Mouse (Mus musculus) embryonic facial prominence, embryonic 11.5 days (tissue): ENCODE data around the gene Slc16a1. TPM values are rescaled to one million over a fixed set of nuclear protein-coding genes. Genes with fewer than 3 reads are reported as not detected.

Experiments
- ATAC-seq: fragments of 200-750 bp; cut with Nextera tagmentation; replicated peaks from 2 replicates; pipeline ENCODE4 v1.8.0; 2017; ENCODE audit warnings: low read depth; ENCODE audit not compliant: insufficient number of reproducible peaks, low FRiP score, low TSS enrichment
- DNase-seq: peaks from one replicate; pipeline ENCODE4 v3.0.0-alpha.2; 2015; ENCODE audit warnings: low spot score
- H3K27ac ChIP-seq: fragments of 300-500 bp; sonication (generic); replicated peaks from 2 replicates; pipeline ENCODE4 v1.5.1; 2014; ENCODE audit warnings: mild to moderate bottlenecking, low read depth, low read length, control low read depth
- H3K27me3 ChIP-seq: fragments of 300-500 bp; sonication (generic); 2 replicates; pipeline ENCODE4 v1.6.1; 2014; ENCODE audit warnings: mild to moderate bottlenecking, low read length, moderate library complexity, mixed read lengths; ENCODE audit not compliant: control insufficient read depth, insufficient read depth
- H3K36me3 ChIP-seq: fragments of 300-500 bp; sonication (generic); replicated peaks from 2 replicates; pipeline ENCODE4 v1.6.1; 2014; ENCODE audit warnings: low read depth, mild to moderate bottlenecking, low read length, moderate library complexity, mixed read lengths; ENCODE audit not compliant: control insufficient read depth, insufficient read depth
- H3K4me1 ChIP-seq: fragments of 300-500 bp; sonication (generic); 2 replicates; pipeline ENCODE4 v1.6.1; 2014; ENCODE audit warnings: low read length, mixed read lengths; ENCODE audit not compliant: control insufficient read depth, insufficient read depth
- H3K4me2 ChIP-seq: fragments of 300-500 bp; sonication (generic); 2 replicates; pipeline ENCODE4 v1.6.1; 2014; ENCODE audit warnings: low read depth, mild to moderate bottlenecking, control low read depth, low read length, moderate library complexity
- H3K4me3 ChIP-seq: fragments of 300-500 bp; sonication (generic); 2 replicates; pipeline ENCODE4 v1.5.1; 2014; ENCODE audit warnings: low read depth, low read length, control low read depth
- H3K9ac ChIP-seq: fragments of 300-500 bp; sonication (generic); replicated peaks from 2 replicates; pipeline ENCODE4 v1.6.1; 2014; ENCODE audit warnings: mild to moderate bottlenecking, control low read depth, low read length
- H3K9me3 ChIP-seq: fragments of 300-500 bp; sonication (generic); replicated peaks from 2 replicates; pipeline ENCODE4 v1.6.1; 2016; ENCODE audit warnings: mild to moderate bottlenecking, low read length, inconsistent platforms, mixed read lengths; ENCODE audit not compliant: control insufficient read depth
- WGBS: fragments of 180-500 bp; shearing (Covaris S2); extraction: QIAGEN DNeasy Blood & Tissue Kit; methylation state at CpG from one replicate; pipeline ENCODE4 v1.1.7; 2014; 5-methylcytosine and 5-hydroxymethylcytosine counted together
- polyA plus RNA-seq: library from polyadenylated mRNA; unstranded; fragments of >200 nt; fragmentation: Nextera tagmentation; extraction: Ambion mirVana; gene quantifications from 2 replicates; pipeline ENCODE4 v1.2.1, GENCODE M21; 2014

Slc16a1 gene
- polyA plus RNA-seq, 1 experiment from 2014 or later, result 46.6 TPM

DNA sequence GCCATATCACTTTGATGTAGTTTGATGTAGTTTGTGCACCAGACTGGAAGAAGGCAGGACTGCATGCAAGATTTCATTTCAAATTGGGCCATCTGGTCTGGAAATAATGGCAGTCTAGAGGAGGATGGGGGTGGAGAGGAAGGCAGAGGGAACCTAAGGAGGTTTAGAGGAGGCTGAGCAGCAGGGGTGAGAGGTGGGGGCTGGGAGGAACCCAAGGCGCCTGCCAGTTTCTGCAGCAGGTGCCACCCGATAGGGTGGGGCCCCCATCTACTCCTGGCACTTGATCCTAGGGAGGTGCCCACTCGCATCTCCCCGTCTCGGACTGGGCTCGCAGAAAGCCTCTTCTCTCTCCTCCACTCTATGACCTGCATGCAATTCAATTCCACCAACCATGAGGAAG, 33.1 kb downstream of the Slc16a1 start:
- peaks cover 6% of the 10 kb centered on the region; the same call in 1 of the 2 replicates for H3K4me1 ChIP-seq
- H3K9me3 ChIP-seq, result no peaks in the 10 kb centered on the region
- H3K4me2 ChIP-seq, result no peak overlapping the region
- H3K27ac ChIP-seq, result no peak overlapping the region
- DNase-seq (no peak), ATAC-seq (no peak)
- no peaks in the 10 kb centered on the region for H3K27me3 ChIP-seq
- H3K36me3 ChIP-seq, result no peaks in the 10 kb centered on the region
- no peak overlapping the region for H3K4me3 ChIP-seq
- 64% methylated on average over 6 of the region's 6 CpGs for WGBS
- no peak overlapping the region for H3K9ac ChIP-seq

DNA sequence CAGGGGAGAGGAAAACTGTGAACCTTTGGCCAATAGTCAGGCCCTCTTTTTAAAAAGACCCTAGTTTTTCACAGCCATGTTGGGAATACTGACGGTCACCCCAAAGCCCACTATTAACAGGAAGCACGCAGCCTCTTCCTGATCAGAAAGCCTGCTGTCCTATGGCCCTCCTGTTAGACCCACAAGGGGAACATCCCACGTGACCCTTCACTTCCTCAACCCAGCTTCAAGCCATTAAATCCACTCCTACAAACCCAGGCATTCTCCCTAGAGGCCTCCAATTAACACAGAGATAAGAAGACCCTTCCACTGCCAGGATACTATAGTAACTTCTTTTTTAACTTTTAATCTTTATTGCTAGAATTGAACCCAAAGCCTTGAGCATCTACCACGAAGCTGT, 33.6 kb downstream of the Slc16a1 start:
- DNase-seq (no peak), ATAC-seq (no peak)
- Histone ChIP-seq H3K27ac (no peak overlapping the region), H3K27me3 (no peaks in the 10 kb centered on the region), H3K36me3 (no peaks in the 10 kb centered on the region), H3K4me3 (no peak overlapping the region), H3K4me2 (no peak overlapping the region), H3K9ac (no peak overlapping the region), H3K4me1 (peaks cover 6% of the 10 kb centered on the region; the same call in 1 of the 2 replicates), H3K9me3 (no peaks in the 10 kb centered on the region)
- 44% methylated on average over 4 of the region's 4 CpGs for WGBS

GRCm38 (mm10) chr3:104673642-104674328, 35.3 kb downstream of the Slc16a1 start:
- peaks cover 6% of the 10 kb centered on the region; the same call in 1 of the 2 replicates for H3K4me1 ChIP-seq
- H3K9ac ChIP-seq, result no peak overlapping the region; the same call in 1 of the 2 replicates
- 49% methylated on average over 4 of the region's 4 CpGs for WGBS
- no peak overlapping the region for H3K4me2 ChIP-seq
- no peaks in the 10 kb centered on the region for H3K36me3 ChIP-seq
- DNase-seq (no peak), ATAC-seq (no peak)
- H3K27me3 ChIP-seq, result no peaks in the 10 kb centered on the region
- no peak overlapping the region for H3K4me3 ChIP-seq
- H3K27ac ChIP-seq, result no peak overlapping the region
- H3K9me3 ChIP-seq, result no peaks in the 10 kb centered on the region

GRCm38 (mm10) chr3:104674329-104675220, 36.1 kb downstream of the Slc16a1 start:
- 14% methylated on average over 14 of the region's 14 CpGs for WGBS
- Histone ChIP-seq H3K4me2 (peak overlapping the region; percentile 67), H3K4me1 (peaks cover 6% of the 10 kb centered on the region; the same call in 1 of the 2 replicates), H3K36me3 (no peaks in the 10 kb centered on the region), H3K4me3 (peak overlapping the region; percentile 29), H3K27ac (no peak overlapping the region), H3K27me3 (no peaks in the 10 kb centered on the region), H3K9me3 (no peaks in the 10 kb centered on the region), H3K9ac (peak overlapping the region; percentile 23)
- DNase-seq (peak; percentile 21), ATAC-seq (no peak)

DNA sequence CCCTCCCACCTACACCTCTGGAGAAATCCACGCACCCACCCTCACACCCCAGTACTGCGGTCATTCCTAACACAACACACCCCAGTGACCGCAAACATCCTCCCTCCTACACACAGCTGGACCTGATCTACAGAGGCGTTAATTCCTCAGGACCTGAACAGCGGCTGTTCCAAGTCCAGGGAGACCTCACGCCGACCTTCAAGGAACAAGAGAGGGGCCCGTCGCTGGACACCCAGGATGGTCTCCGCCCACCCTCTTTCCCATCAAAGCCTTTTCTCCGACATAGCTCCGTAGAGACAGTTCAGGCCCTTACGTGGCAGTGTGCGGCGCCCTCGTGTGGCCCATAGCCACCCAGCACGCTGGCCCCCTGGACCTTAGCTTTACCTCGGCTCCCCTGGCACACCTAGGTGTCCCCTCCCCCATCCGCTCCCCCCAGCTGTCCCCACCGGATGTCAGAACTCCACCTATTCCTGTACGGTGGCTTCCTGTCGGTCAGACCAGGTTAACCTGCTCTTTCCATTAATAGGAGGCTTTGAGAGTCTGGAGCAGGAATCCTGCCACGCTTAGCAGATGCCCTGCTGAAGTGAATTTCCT, 36.9 kb downstream of the Slc16a1 start:
- H3K4me1 ChIP-seq, result peaks cover 6% of the 10 kb centered on the region; the same call in 1 of the 2 replicates
- H3K9me3 ChIP-seq, result no peaks in the 10 kb centered on the region
- WGBS, result 3% methylated on average over 23 of the region's 23 CpGs
- peak; percentile 83 for DNase-seq
- H3K9ac ChIP-seq, result peak overlapping the region; percentile 23
- H3K4me3 ChIP-seq, result peak overlapping the region; percentile 29
- no peaks in the 10 kb centered on the region for H3K27me3 ChIP-seq
- H3K36me3 ChIP-seq, result no peaks in the 10 kb centered on the region
- ATAC-seq, result peak; percentile 87
- H3K27ac ChIP-seq, result no peak overlapping the region
- peak overlapping the region; percentile 67 for H3K4me2 ChIP-seq

DNA sequence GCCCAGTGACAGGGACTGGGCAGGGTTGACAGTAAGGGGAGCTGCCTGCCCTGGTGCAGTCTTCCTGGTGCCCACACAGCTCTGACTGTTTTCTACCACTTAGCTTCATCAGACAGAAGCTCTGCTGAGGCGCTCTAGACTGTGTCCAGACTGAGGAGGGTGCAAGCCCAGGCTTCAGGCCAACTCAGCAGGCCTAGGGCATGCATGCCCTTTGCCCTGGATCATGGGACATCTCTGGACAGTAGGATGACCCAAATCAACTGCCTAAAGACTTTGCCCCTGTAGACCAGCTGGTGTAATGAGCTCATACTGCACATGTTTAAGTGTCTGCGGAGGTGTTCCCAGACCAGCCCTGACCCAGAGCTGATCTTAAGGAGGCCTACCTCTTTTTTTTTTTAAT, 39.3 kb downstream of the Slc16a1 start:
- ATAC-seq (no peak), DNase-seq (no peak)
- H3K4me1 ChIP-seq, result peaks cover 6% of the 10 kb centered on the region; the same call in 1 of the 2 replicates
- H3K4me2 ChIP-seq, result no peak overlapping the region
- 94% methylated on average over 2 of the region's 2 CpGs for WGBS
- H3K27ac ChIP-seq, result no peak overlapping the region
- no peaks in the 10 kb centered on the region for H3K9me3 ChIP-seq
- no peak overlapping the region for H3K4me3 ChIP-seq
- H3K27me3 ChIP-seq, result no peaks in the 10 kb centered on the region
- H3K36me3 ChIP-seq, result no peaks in the 10 kb centered on the region
- no peak overlapping the region for H3K9ac ChIP-seq

DNA sequence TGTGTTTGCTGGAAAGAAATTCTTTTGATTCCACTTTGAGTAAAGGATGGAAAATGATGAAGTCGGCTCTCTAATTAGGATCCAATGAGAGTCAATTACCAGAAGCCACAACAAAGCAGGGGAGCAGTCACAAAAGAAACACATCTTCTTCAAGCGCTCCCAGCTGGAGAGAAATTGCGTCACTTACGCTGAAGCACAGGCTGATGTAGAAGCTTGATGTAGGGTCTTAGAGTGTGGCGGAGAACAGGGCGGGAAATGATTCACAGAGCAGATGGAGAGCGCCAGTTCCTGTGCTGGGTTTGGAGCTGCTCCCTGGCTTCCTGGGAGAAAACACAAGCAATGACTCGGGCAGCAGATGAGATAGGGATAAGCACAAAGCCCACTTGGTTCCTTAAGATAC, 40.4 kb downstream of the Slc16a1 start:
- H3K9me3 ChIP-seq, result no peaks in the 10 kb centered on the region
- ATAC-seq, result no peak
- 86% methylated on average over 8 of the region's 8 CpGs for WGBS
- no peaks in the 10 kb centered on the region for H3K36me3 ChIP-seq
- no peak overlapping the region for H3K4me3 ChIP-seq
- no peak overlapping the region for H3K27ac ChIP-seq
- no peak for DNase-seq
- no peak overlapping the region for H3K9ac ChIP-seq
- H3K4me2 ChIP-seq, result no peak overlapping the region
- H3K4me1 ChIP-seq, result peaks cover 6% of the 10 kb centered on the region; the same call in 1 of the 2 replicates
- H3K27me3 ChIP-seq, result no peaks in the 10 kb centered on the region
